Mouse (Mus musculus) left cerebral cortex, postnatal 10 days (tissue): ENCODE data around the gene Ms4a5. TPM values are rescaled to one million over a fixed set of nuclear protein-coding genes. Genes with fewer than 3 reads are reported as not detected.
"Not testable (repeated sequence)": the region's sequence is repeated elsewhere in the genome, so short reads cannot be mapped to it uniquely, and the experiment has no call there.

Experiments
- DNase-seq, 2 experiments: peaks; one replicate each; pipeline ENCODE4 v3.0.0; 2021 to 2022; ENCODE audit warnings: low spot score in 2 of 2, mixed read lengths in 1 of 2; ENCODE audit errors: extremely low spot score in 1 of 2
- intact Hi-C: fragments of 180-260 bp; cut with DNase I; formaldehyde crosslinking; loops from one replicate; pipeline ENCODE4 v1.15.1; 2025
- total RNA-seq, 2 experiments: library from RNA; stranded (reverse); gene quantifications; 2 replicates each; pipeline ENCODE4 v1.2.3; 2021

Gene Ms4a5
- total RNA-seq = not detected

DNA sequence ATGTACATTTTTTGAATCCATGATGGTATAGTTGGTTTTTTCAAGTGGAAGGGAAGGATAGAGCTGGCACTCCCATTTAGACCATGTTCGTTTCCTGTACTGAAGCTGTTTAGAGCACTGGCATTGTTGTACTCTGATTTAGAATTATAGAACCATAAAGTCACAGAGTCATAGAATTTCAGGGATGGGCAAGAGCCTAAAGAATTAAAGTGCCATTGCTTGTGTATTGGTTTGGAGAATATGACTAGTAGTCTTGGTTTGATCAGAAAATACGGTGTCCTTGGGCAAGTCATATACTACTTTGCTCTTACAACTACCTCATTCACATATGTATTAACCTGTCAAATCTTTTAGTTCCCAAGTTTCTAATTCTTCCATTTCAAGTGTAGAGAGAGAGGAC is at the start of gene Ms4a5:
TSS of gene Ms4a5 (minus strand) at position 101 of the 400 bp plus-strand sequence.
- intact Hi-C loops = no loop called here

DNA sequence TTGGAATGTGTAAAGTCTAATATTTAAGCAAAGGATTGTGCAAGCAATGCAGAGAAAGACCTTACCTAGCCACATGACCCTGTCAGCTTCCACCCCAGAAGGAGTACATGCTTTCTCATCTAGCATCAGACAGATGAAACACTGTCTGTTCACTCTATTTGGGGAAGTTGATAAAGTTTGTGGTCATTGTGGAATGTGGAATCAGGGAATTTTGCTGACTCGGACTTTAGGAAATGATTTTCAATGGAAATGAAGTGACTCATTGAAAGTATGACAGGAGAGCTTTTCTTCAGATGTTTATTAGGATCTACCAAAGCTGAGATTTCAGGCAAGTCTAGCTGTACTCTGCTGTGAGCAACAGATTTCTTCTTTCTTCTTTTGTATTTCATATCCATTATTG is 37.5 kb upstream of the Ms4a5 start:
- intact Hi-C loops = no loop called here
- no peak for DNase-seq

More for the DNA sequence above, at the start of gene Ms4a5:
- no peak for DNase-seq

DNA sequence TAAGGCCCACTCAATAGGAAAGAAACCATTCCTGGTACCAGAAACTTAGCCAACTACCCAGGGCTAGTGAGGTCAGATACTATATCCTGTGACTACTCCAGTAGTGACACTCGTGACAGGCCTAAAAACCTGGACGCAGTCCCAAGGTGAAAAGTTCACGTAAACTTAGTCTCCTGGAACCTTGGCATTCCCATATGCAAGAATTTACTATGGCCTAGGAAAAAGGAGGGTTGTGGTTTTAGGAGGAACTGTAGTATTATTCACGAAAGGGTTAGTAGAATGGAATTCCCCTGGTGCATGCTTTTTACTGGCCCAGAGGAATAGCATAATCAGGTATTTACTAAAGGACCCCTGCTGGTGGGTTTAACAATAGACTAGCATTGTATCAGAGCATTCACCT is 33.1 kb upstream of the Ms4a5 start:
- DNase-seq = no peak
- intact Hi-C loops = no loop called here

DNA sequence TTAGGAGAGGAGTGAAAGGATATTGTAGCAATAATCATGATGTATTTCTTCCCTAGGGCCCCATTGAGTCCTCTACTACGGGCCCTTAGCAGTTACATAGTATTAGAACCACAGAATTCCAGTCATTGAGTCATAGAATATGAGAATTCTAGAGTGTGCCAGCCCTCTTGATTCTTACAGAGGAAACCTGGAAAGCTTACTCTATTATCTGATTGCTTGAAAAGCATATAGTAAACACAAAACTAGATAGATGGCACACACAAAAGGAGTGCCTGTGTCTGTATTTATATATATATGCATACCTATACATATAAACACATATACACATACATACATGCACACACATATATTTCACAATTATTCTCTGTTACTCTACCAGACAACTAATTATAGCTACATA is 30.7 kb upstream of the Ms4a5 start, which contains the start of gene Ms4a14:
TSS of gene Ms4a14 (minus strand) at position 101 of the 400 bp plus-strand sequence.
- intact Hi-C loops = no loop called here

DNA sequence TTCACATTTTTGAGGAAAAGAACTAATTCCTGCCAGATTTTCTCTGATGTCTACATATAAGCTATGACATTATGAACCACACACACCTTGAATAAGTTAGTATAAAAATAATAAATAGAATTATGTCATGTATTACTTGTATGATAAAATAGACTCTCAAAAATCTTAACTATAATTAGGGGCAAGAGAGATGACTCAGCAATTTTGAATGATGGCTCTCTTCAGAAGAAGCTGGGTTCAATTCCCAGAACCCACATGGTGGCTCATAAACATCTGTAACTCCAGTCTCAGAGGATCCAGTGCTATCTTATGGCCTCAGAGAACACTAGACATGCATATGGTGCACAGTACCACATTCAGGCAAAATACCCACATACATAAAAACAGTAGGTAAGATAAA is 25.2 kb upstream of the Ms4a5 start:
- intact Hi-C loops = no loop called here
- no peak for DNase-seq

More for the DNA sequence above, 30.7 kb upstream of the Ms4a5 start, which contains the start of gene Ms4a14:
- no peak for DNase-seq

DNA sequence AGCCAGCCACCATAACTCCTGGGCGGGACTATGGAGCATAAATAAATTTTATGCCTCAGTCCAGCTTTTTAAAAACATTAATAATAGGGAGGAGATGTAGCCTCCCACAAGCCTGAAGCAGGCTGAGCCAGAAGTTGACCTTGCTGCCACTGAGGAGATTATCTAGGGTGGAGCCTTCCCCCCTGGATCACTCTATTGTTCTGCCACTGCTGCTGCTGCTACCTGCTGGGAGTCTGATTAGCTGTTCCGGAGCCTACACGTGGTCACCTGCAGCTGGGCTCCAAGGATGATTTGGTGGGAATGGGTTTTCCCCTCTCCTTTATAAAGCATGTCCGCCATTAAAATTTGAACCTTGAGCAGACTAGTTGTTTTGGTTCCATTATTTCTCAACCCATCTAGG is 15.9 kb upstream of the Ms4a5 start:
- DNase-seq, intact Hi-C loops: not testable (repeated sequence)

DNA sequence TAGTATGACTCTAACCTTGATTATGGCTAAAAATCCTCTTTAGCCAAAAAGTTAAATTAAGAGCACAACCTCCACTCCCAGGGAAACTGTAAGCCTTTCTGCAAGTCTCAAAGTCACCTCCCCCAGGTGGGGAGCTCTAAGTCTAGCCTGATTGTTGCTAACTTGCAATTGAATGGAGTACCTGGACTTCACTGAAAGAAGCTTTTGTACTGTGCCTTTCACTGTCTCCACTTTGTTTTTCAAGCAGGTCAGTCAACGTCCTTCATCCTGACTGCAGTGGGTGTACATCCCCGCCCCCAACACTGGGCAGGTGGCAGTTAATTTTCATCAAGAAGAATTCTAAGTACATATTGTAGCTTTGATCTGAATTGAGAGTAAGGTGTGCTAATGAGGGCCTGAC is 15.3 kb upstream of the Ms4a5 start:
- intact Hi-C loops = no loop called here
- no peak for DNase-seq

DNA sequence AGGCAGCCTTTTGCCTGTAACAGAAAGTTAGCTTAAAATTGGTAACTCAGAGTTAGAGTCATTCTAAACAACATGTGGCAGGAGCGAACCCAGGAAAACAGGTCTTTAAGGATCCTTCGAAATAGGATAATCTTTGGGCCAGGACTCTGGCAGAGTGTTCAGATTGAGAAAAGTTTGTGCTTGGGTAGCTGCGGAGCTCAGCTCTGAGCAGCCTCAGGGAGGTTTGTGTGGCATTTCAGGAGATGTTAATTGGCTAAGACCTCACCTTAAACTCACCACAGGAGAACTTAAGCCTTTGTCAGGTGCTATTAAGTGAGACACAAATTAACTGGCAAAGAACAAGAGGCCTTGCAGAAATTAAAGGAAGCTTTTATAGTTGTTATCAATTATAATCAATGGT is 9.9 kb upstream of the Ms4a5 start:
- intact Hi-C loops, DNase-seq: not testable (repeated sequence)

DNA sequence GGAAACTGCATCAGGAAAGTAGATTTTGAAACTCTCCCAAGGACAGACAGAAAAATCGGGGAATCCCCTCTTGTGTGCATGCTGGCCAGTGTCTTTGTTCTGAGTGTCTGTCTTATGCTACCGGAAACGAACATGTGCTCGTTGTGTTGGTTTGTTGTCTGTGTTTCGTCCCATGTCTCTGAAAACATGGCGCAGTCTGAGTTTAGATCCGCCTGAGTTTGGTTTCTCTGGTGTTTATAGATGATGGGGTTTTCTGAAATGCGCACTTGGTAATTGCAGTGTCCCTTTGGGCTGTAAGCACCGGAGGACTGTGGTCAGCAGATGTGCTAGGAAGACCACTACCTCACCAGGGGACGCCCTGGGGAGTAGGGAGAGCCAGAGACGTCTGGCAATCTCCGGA is 9.3 kb upstream of the Ms4a5 start:
- intact Hi-C loops = no loop called here
- no peak for DNase-seq

DNA sequence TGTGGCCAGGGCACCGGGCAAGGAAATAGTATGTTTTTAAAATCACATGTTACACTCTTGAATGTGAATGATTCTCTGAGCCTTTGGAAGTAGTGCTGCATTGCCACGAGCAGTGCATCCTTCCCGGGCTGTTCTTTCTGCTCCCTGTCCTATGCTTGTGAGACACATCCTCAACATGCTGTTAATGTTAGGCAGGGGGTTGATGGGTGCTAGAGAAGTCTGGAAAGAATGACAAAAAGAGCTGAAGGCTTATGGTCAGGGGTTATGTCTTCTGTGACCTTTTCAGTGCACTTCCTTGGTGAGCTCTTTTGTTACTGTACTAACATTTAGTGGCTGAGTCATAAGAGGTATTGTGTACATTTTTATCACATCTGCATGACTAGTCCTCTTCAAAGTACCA is 3.5 kb downstream of the Ms4a5 start:
- no peak for DNase-seq
- intact Hi-C loops = no loop called here

DNA sequence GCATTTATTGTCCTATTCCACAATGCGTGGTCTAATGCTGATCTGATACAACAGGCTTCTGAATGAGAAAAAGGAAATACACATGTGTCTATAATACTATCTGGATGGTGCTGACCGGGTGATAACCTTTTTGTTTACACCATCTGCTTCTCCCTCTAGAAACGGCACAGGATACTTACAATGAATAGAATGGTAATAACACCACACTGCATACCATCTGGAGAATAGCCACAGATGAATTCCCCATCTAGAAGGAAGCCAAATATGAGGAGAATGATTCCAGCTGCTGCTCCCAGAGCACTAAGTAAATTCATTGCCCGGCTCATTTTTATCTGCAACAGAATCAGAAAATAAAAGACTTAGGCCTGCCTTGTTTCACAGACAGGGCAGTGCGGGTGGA is 7.2 kb downstream of the Ms4a5 start:
- intact Hi-C loops = no loop called here
- no peak for DNase-seq

DNA sequence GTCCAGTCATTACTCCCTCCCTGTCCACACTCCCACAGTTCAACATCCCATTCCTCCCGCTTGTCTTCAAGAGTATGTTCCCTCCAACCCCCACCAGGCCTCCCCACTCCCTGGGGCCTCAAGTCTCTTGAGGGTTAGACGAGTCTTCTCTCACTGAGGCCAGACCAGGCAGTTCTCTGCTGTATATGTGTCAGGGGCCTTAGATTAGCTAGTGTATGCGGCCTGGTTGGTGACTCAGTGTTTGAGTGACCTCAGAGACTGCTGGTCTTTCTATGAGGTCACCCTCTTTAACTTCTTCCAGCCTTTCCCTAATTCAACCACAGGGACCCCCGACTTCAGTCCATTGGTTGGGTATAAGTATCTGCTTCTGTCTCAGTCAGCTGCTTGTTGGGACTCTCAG is 16.7 kb downstream of the Ms4a5 start:
- intact Hi-C loops = no loop called here
- DNase-seq = no peak

DNA sequence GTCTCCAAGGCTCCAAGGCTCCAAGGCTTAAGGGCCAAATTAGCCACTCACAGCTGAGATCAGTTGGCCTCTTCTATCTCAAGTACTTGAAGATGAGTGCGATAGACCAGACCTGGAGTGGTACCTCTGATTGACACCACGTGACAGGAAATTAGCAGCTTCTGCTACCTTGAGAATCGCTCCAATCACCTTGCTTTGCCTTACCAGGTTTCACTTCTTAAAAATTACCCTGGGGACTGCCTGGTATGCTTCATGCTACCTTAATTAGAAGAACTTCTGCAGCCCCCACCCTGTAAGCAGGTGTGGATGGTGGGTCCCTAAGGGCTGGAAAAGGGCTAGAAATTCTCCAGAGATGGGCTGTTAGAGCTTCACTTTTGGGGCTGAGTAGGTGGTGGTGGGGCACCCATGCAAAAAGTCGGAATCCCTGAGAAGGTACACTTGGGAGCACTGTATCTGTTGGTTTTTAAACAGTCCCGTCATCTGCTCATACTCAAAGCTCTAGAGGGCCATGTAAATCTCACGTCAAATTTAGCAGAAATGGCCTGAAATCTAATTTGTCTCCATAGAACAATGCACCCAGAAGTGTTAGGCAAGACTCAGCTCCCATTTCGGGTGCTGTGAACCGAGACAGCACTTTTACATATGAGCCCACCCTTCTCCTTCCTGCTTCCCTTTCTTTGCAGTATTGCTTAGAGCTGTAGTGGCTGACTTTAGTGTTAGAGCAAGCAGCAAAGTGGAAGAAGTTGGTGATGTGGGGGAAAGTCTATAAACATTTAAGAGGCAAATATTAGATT is 17.4 kb downstream of the Ms4a5 start, which contains the start of gene Ms4a1:
TSS of gene Ms4a1 (minus strand) at position 190 of the 794 bp plus-strand sequence.
- no peak for DNase-seq
- intact Hi-C loops = no loop called here

DNA sequence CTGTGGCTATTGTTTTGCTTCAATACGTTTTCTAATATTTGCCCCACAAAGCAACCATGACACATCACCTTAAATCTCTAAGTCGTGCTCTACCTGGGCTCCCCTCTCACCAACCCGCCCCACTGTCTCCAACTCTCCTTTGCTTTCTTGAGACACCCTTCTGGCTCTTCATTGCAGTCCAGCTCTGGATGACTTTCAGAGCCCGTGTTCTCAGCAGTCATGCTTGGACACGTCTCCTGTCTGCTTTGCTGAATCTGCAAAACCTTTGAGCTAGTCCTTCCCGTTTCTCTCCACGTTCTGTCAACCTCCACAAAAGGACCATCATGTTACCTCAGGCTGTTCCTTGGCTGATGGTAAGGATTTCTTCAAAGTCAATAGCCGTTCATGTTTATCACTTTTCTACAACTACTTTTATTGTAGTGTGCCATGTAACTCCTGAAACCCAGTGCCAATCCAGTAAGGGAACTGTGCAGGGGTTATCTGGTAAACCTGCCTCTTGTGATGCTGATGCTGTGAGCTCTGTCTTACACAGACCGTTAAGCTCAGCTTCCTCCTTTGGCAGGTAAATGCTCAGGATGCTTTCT is 19.0 kb downstream of the Ms4a5 start:
- intact Hi-C loops = no loop called here
- DNase-seq = no peak

DNA sequence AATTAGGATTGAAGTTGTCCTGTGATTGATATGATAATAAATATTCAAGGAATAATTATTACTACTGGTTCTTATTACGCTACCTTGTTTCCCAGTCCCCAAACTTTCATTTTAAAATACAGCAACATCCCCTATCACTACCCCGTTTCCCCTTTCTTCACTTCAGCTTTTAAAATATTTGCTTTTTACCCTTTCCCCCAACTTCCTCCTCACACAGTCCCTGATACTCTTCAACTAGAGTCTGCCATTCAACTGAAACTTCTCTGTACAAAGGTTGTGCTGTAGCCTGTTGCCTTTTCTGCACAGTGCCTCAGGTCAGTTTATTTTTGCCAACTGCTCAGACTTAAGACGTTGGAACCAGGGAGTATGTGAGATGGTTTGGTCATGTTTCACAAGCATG is 20.1 kb downstream of the Ms4a5 start:
- intact Hi-C loops = no loop called here
- DNase-seq = no peak

DNA sequence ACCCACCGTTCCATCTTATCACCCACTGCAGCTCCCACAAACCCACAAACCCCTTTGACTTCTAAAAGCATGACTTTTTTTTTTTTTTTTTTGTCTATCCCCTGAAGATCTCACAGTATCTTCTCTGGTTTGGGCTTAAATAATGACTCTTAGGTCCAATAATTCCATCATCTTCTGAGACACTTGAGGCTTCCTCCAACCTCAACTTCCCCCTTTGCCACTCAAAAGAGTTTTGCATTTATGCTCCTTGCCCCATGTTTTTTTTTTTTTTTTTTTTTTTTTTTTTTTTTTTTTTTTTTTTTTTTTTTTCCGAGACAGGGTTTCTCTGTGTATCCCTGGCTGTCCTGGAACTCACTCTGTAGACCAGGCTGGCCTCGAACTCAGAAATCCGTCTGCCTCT is 20.7 kb downstream of the Ms4a5 start:
- intact Hi-C loops = not testable (repeated sequence)

DNA sequence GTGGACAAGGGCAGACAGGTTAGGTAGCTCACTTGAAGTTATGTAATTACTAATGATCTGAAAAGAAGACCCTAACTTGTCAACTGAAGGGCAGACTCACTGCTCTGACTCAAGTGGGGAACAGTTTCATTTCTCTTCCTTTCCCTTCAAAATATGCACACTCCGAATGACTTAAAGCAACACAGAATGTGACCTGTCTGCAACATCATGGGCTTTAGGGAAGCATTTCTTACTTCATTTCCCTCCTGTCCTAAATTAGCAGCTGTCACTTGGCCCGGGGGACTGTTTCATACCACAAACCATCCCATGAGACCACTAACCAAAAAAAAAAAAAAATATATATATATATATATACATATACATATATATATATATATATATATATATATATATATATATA is 22.2 kb downstream of the Ms4a5 start:
- intact Hi-C loops = no loop called here
- DNase-seq = no peak

More for the DNA sequence above, 20.7 kb downstream of the Ms4a5 start:
- DNase-seq = not testable (repeated sequence)

DNA sequence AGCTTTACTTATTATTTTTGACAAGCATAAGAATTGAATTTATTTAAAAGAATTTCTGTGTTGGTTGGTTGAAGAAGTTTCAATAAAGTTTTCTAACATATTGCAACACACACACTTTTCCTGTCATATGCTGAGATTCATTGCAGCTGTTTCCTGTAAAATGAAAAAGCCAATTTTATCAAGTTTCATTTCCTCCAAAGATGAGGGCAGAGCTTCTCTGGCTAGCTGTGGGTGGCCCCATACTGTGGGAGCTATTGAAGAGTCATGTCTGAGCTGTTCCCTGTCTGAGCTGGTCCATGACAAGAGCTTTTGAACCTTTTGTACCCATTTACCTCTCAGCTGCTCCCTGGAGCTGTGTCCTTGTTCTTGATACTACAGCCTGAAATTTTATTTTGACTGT is 39.4 kb downstream of the Ms4a5 start:
- intact Hi-C loops = no loop called here
- no peak for DNase-seq

DNA sequence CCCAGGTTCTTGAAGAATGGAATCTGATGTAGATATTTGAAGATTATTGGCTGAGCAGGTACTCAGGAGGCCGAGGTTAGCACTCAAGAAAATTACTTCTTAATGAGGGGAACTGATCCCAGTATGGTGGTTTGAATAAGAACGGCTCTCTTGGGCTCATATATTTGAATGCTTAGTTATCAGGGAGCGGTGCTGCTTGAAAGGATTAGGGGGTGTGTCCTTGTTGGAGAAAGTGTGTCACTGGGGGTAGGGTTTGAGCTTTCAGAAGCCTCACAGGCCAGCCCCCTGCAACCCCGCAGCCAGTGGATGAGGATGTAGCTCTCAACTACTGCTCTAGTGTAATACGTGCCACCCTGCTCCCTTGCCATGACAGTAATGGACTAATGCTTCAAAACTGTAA is 41.1 kb downstream of the Ms4a5 start:
- intact Hi-C loops = no loop called here
- DNase-seq = no peak

DNA sequence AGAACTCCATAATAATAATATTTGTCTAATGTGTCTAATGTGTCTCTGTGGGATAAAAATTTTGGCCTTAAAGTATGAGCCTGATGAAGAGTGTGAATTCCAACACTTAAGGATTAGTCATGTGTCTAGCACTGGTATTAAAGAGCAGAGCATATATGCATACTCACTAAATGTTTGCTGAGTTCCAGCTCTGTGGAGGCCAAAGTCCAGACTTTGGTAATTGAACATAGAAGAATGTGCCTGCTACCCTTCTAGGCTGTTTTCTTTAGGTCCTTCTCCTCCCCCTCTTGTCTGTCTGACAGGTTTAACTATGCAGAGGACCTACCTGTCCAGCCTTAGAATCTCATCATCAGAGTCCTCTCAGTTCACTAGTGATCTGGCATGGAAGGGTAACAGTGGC is 47.9 kb downstream of the Ms4a5 start:
- no peak for DNase-seq
- intact Hi-C loops = no loop called here
